Mouse (Mus musculus) ES-E14 (cell line): ENCODE measurements around the gene B130006D01Rik.

Experiments
- CHD2 ChIP-seq: IDR thresholded peaks from 2 replicates; pipeline ENCODE4 v1.6.1; 2014; ENCODE audit warnings: mild to moderate bottlenecking, low read depth, low read length, inconsistent platforms
- HCFC1 ChIP-seq: IDR thresholded peaks from 2 replicates; pipeline ENCODE4 v1.6.1; 2012; ENCODE audit warnings: low read length, inconsistent platforms, borderline replicate concordance; ENCODE audit not compliant: insufficient read depth
- MAFK ChIP-seq: IDR thresholded peaks from 2 replicates; pipeline ENCODE4 v1.6.1; 2014; ENCODE audit warnings: mild to moderate bottlenecking, low read depth, low read length, inconsistent platforms; ENCODE audit not compliant: insufficient read depth
- ZC3H11A ChIP-seq: IDR thresholded peaks from 2 replicates; pipeline ENCODE4 v1.6.1; 2012; ENCODE audit warnings: low read depth, mild to moderate bottlenecking, inconsistent platforms, low read length, borderline replicate concordance
- ZNF384 ChIP-seq: IDR thresholded peaks from 2 replicates; pipeline ENCODE4 v1.6.1; 2012; ENCODE audit warnings: low read depth, low read length, inconsistent platforms

DNA sequence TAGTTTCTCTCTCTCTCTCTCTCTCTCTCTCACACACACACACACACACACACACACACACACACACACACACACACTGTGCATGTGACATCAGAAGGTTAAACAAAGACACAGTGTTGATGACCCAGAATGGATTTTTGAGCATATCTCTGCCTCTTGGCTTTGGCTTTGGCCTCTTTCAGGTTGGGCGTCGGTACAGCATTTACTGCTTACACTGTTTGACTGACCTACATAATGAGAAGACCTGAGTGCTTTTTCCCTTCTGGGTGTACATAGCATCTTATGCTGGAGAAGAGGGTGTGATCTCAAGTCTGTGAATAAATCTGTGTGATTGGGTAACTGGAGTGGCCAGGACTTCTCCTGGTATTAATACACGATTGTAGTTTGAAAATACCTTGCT, 4.0 kb upstream of the B130006D01Rik start:
- no peak for TF ChIP-seq ZNF384
- TF ChIP-seq HCFC1 = no peak
- no peak for TF ChIP-seq CHD2
- TF ChIP-seq ZC3H11A = no peak
- TF ChIP-seq MAFK = no peak
